ENCODE assay signal across 8 mouse cellular contexts in genomic region chr16:62807249-62807979, GRCm38 (mm10). TPM values are rescaled to one million over a fixed set of nuclear protein-coding genes. Genes with fewer than 3 reads are reported as not detected.
A peak's percentile ranks its signal among the peaks of the same experiment; 100 is the strongest.
DNase-seq lines count a peak whose midpoint lies in the region; ATAC-seq lines count a peak whose summit lies in the region.

No protein-coding gene starts in this region.

- peaks cover 8% of the 10 kb centered on the region; the same call in 1 of the 2 replicates for H3K4me1 ChIP-seq in limb, embryonic 11.5 days (ENCODE audit: control insufficient read depth, insufficient read depth, low read length)

- 0 out of 2 replicates have a peak overlapping the region, but pooled peaks have one; percentile 14 for H3K27ac ChIP-seq in limb, embryonic 11.5 days (replicated peaks; ENCODE audit: low read depth, low read length)

- H3K27me3 ChIP-seq in limb, embryonic 11.5 days (ENCODE audit: control insufficient read depth, insufficient read depth, low read length): no peaks in the 10 kb centered on the region

- peak; percentile 54; the same call in 1 of the 2 replicates for ATAC-seq in cerebellum, adult (ENCODE audit: insufficient number of reproducible peaks, low FRiP score, low TSS enrichment)
- peak; percentile 72 for ATAC-seq in limb, embryonic 11.5 days (ENCODE audit: insufficient number of reproducible peaks, low FRiP score, low TSS enrichment, low read depth)

- H3K9ac ChIP-seq in limb, embryonic 11.5 days (ENCODE audit: low read length): no peak overlapping the region

- no peak overlapping the region for H3K4me3 ChIP-seq in limb, embryonic 11.5 days (ENCODE audit: low read depth, low read length)

- no peak overlapping the region for H3K4me2 ChIP-seq in limb, embryonic 11.5 days (ENCODE audit: low read depth, severe bottlenecking)

- WGBS in limb, embryonic 11.5 days: 36% methylated on average over 8 of the region's 8 CpGs

- DNase-seq in cerebellum, postnatal 36 days: no peak
- peak; percentile 9 to 39 for DNase-seq in kidney, postnatal 4 days
- DNase-seq in kidney, adult 8-10 months: no peak
- peak; percentile 49 for DNase-seq in limb, embryonic 11.5 days (ENCODE audit: low spot score)
- DNase-seq in thymus, postnatal 0 days (ENCODE audit: low spot score): peak; percentile 76
- DNase-seq in right cerebral cortex, postnatal 36 days (ENCODE audit: low spot score in 2 of 2): no peak
- no peak for DNase-seq in adrenal gland, postnatal 4 days (ENCODE audit: low spot score in 2 of 2)

- no peaks in the 10 kb centered on the region for H3K9me3 ChIP-seq in limb, embryonic 11.5 days (ENCODE audit: control insufficient read depth, low read length)

- H3K36me3 ChIP-seq in limb, embryonic 11.5 days (ENCODE audit: control insufficient read depth, insufficient read depth, low read length): no peaks in the 10 kb centered on the region

RNA-seq across cellular contexts. Expression of gene Stx19, which starts 7.1 kb away (rescaled TPM):
- polyA plus RNA-seq in limb, embryonic 11.5 days (2014; fragmentation: Nextera tagmentation; extraction: Ambion mirVana): 0.21 and 0.34 TPM in 2 replicates
- polyA plus RNA-seq in thymus, postnatal 0 days (2015; fragmentation: Nextera tagmentation; extraction: Ambion mirVana): 0.14 and 0.33 TPM in 2 replicates
- not detected for total RNA-seq in adrenal gland, postnatal 4 days (2021)

RNA-seq across cellular contexts. Expression of gene Nsun3, which starts 20.8 kb away (rescaled TPM):
- 8.3 and 10.1 TPM in 2 replicates for polyA plus RNA-seq in limb, embryonic 11.5 days (2014; fragmentation: Nextera tagmentation; extraction: Ambion mirVana)
- polyA plus RNA-seq in thymus, postnatal 0 days (2015; fragmentation: Nextera tagmentation; extraction: Ambion mirVana): 9.8 and 10.1 TPM in 2 replicates
- 10 to 100 TPM; 14.5 to 19.7 TPM for total RNA-seq in adrenal gland, postnatal 4 days (2021)

RNA-seq across cellular contexts. Expression of gene Arl13b, which starts 39.4 kb away (rescaled TPM):
- polyA plus RNA-seq in limb, embryonic 11.5 days (2014; fragmentation: Nextera tagmentation; extraction: Ambion mirVana): 19.5 and 21.6 TPM in 2 replicates
- 14.4 and 16.5 TPM in 2 replicates for polyA plus RNA-seq in thymus, postnatal 0 days (2015; fragmentation: Nextera tagmentation; extraction: Ambion mirVana)
- total RNA-seq in adrenal gland, postnatal 4 days (2021): 10 to 100 TPM; 12.0 to 12.7 TPM

RNA-seq across cellular contexts. Expression of gene Pros1, which starts 46.7 kb away (rescaled TPM):
- 16.6 and 17.3 TPM in 2 replicates for polyA plus RNA-seq in limb, embryonic 11.5 days (2014; fragmentation: Nextera tagmentation; extraction: Ambion mirVana)
- polyA plus RNA-seq in thymus, postnatal 0 days (2015; fragmentation: Nextera tagmentation; extraction: Ambion mirVana): 17.0 and 19.8 TPM in 2 replicates
- total RNA-seq in adrenal gland, postnatal 4 days (2021): 10 to 100 TPM; 52.2 to 53.0 TPM

Comparison
In these comparisons a context has a peak if more than half of its experiments do, and no peak if none do; other contexts are left out.
1. DNase-seq: peak in kidney, postnatal 4 days (2 of 2), limb, embryonic 11.5 days (single experiment) and thymus, postnatal 0 days (single experiment); none in cerebellum, postnatal 36 days (0 of 2), kidney, adult 8-10 months (0 of 2), right cerebral cortex, postnatal 36 days (0 of 2) and adrenal gland, postnatal 4 days (0 of 2).